Comparison of ENCODE assay signal across 9 mouse cellular contexts in genomic region chr15:103364761-103365160, GRCm38 (mm10). TPM values are rescaled to one million over a fixed set of nuclear protein-coding genes. Genes with fewer than 3 reads are reported as not detected.
DNase-seq lines count a peak whose midpoint lies in the region; ATAC-seq and TF ChIP-seq lines count a peak whose summit lies in the region.
"Had no signal": no experiment of that assay in that cellular context is flagged by ENCODE, and none has a peak within 500 bp of the region (broad histone marks: within the 10 kb centered on the region; RNA-seq: fewer than 3 reads in every experiment).

No protein-coding gene starts in this region.

- H3K36me3 ChIP-seq in heart, postnatal 0 days (replicated peaks; ENCODE audit: control insufficient read depth, insufficient read depth, low read length) = no peaks in the 10 kb centered on the region
- H3K36me3 ChIP-seq in embryonic facial prominence, embryonic 11.5 days (replicated peaks; ENCODE audit: control insufficient read depth, insufficient read depth, low read depth, low read length) = no peaks in the 10 kb centered on the region
- no peaks in the 10 kb centered on the region for H3K36me3 ChIP-seq in intestine, postnatal 0 days (ENCODE audit: control insufficient read depth, insufficient read depth)
- H3K36me3 ChIP-seq in midbrain, embryonic 16.5 days (ENCODE audit: control insufficient read depth, insufficient read depth, low read length) = no peaks in the 10 kb centered on the region

- ATAC-seq in heart, postnatal 0 days (ENCODE audit: insufficient read depth, low read depth) = no peak
- no peak for ATAC-seq in embryonic facial prominence, embryonic 11.5 days (replicated peaks; ENCODE audit: insufficient number of reproducible peaks, low FRiP score, low TSS enrichment, low read depth)
- ATAC-seq in intestine, postnatal 0 days = no peak
- no peak for ATAC-seq in midbrain, embryonic 16.5 days
- ATAC-seq: Patski had no signal

- H3K4me3 ChIP-seq in heart, postnatal 0 days (ENCODE audit: low read depth, low read length) = peak overlapping the region; percentile 94
- H3K4me3 ChIP-seq in embryonic facial prominence, embryonic 11.5 days (ENCODE audit: low read depth, low read length) = peak overlapping the region; percentile 91
- peak overlapping the region; percentile 73 for H3K4me3 ChIP-seq in intestine, postnatal 0 days (ENCODE audit: low read depth, low read length)
- H3K4me3 ChIP-seq in midbrain, embryonic 16.5 days (ENCODE audit: low read depth, low read length) = no peak overlapping the region

- no peak for TF ChIP-seq CTCF in heart, postnatal 0 days (IDR thresholded peaks at IDR 0.05; ENCODE audit: low read depth)
- TF ChIP-seq CTCF in intestine, postnatal 0 days (IDR thresholded peaks at IDR 0.05; ENCODE audit: low read depth) = no peak

- H3K27me3 ChIP-seq in heart, postnatal 0 days (ENCODE audit: control insufficient read depth, insufficient read depth, low read length) = no peaks in the 10 kb centered on the region
- H3K27me3 ChIP-seq in embryonic facial prominence, embryonic 11.5 days (ENCODE audit: control insufficient read depth, insufficient read depth, low read length) = no peaks in the 10 kb centered on the region
- no peaks in the 10 kb centered on the region; the same call in 1 of the 2 replicates for H3K27me3 ChIP-seq in intestine, postnatal 0 days (replicated peaks; ENCODE audit: control insufficient read depth, insufficient read depth, low read length)
- peaks cover 3% of the 10 kb centered on the region; the same call in 1 of the 2 replicates for H3K27me3 ChIP-seq in midbrain, embryonic 16.5 days (ENCODE audit: control insufficient read depth, insufficient read depth, low read depth, low read length)
- H3K27me3 ChIP-seq: Patski had no signal

- H3K4me1 ChIP-seq in heart, postnatal 0 days (ENCODE audit: control insufficient read depth, insufficient read depth) = peaks cover 45% of the 10 kb centered on the region
- peaks cover 7% of the 10 kb centered on the region; the same call in 1 of the 2 replicates for H3K4me1 ChIP-seq in embryonic facial prominence, embryonic 11.5 days (ENCODE audit: control insufficient read depth, insufficient read depth, low read length)
- H3K4me1 ChIP-seq in intestine, postnatal 0 days (replicated peaks; ENCODE audit: control insufficient read depth, insufficient read depth, low read length) = no peaks in the 10 kb centered on the region
- peaks cover 12% of the 10 kb centered on the region for H3K4me1 ChIP-seq in midbrain, embryonic 16.5 days (ENCODE audit: control insufficient read depth, insufficient read depth, low read length)

- peak overlapping the region; percentile 95 for H3K27ac ChIP-seq in heart, postnatal 0 days (ENCODE audit: low read depth)
- no peak overlapping the region for H3K27ac ChIP-seq in embryonic facial prominence, embryonic 11.5 days (replicated peaks; ENCODE audit: low read depth, low read length)
- no peak overlapping the region for H3K27ac ChIP-seq in intestine, postnatal 0 days (ENCODE audit: low read depth, low read length)
- no peak overlapping the region for H3K27ac ChIP-seq in midbrain, embryonic 16.5 days (ENCODE audit: low read length)

- peak overlapping the region; percentile 100 for H3K9ac ChIP-seq in heart, postnatal 0 days (replicated peaks; ENCODE audit: low read depth, low read length)
- H3K9ac ChIP-seq in embryonic facial prominence, embryonic 11.5 days (replicated peaks; ENCODE audit: low read length) = peak overlapping the region; percentile 93; the same call in 1 of the 2 replicates
- no peak overlapping the region for H3K9ac ChIP-seq in intestine, postnatal 0 days (ENCODE audit: low read depth, low read length)
- no peak overlapping the region for H3K9ac ChIP-seq in midbrain, embryonic 16.5 days (ENCODE audit: low read depth, low read length)

- DNase-seq in heart, postnatal 0 days (ENCODE audit: low spot score) = no peak
- no peak for DNase-seq in heart, postnatal 14 days
- DNase-seq in embryonic facial prominence, embryonic 11.5 days (ENCODE audit: low spot score) = no peak
- no peak for DNase-seq in cerebellum, postnatal 25 days
- no peak for DNase-seq in embryo, embryonic 9.5 days (ENCODE audit: extremely low spot score)
- DNase-seq in embryo, embryonic 11 days = no peak

- H3K9me3 ChIP-seq in heart, postnatal 0 days (replicated peaks; ENCODE audit: control insufficient read depth, low read length) = no peaks in the 10 kb centered on the region
- H3K9me3 ChIP-seq in embryonic facial prominence, embryonic 11.5 days (replicated peaks; ENCODE audit: control insufficient read depth, low read length) = no peaks in the 10 kb centered on the region
- H3K9me3 ChIP-seq in intestine, postnatal 0 days (ENCODE audit: control insufficient read depth) = no peaks in the 10 kb centered on the region
- no peaks in the 10 kb centered on the region for H3K9me3 ChIP-seq in midbrain, embryonic 16.5 days (replicated peaks; ENCODE audit: control insufficient read depth, low read length, poor library complexity, severe bottlenecking)

- no peak for TF ChIP-seq EP300 in heart, postnatal 0 days (IDR thresholded peaks at IDR 0.05; ENCODE audit: low read depth)

- 11% methylated on average over 4 of the region's 4 CpGs for WGBS in heart, postnatal 0 days
- WGBS in embryonic facial prominence, embryonic 11.5 days = 54% methylated on average over 4 of the region's 4 CpGs
- 47% methylated on average over 4 of the region's 4 CpGs for WGBS in intestine, postnatal 0 days
- 58% methylated on average over 4 of the region's 4 CpGs for WGBS in midbrain, embryonic 16.5 days

- H3K4me2 ChIP-seq in heart, postnatal 0 days (ENCODE audit: low read depth, low read length) = peak overlapping the region; percentile 83
- peak overlapping the region; percentile 86 for H3K4me2 ChIP-seq in embryonic facial prominence, embryonic 11.5 days (ENCODE audit: low read depth, low read length)
- H3K4me2 ChIP-seq in intestine, postnatal 0 days (replicated peaks; ENCODE audit: low read depth) = peak overlapping the region; percentile 91
- H3K4me2 ChIP-seq in midbrain, embryonic 16.5 days (ENCODE audit: low read length) = peak overlapping the region; percentile 94; the same call in 1 of the 2 replicates

- intact Hi-C loops in heart, postnatal 14 days (cut with DNase I) = no loop called here

RNA-seq across cellular contexts. Expression of gene Itga5, which starts 1.8 kb away (rescaled TPM):
- 83.3 and 85.4 TPM in 2 replicates for total RNA-seq in heart, postnatal 0 days (2014; rRNA removed; ENCODE audit: low replicate concordance)
- polyA plus RNA-seq in heart, postnatal 0 days (2015; fragmentation: Nextera tagmentation; extraction: Ambion mirVana) = 44.3 and 47.5 TPM in 2 replicates
- total RNA-seq in heart, postnatal 14 days (2021) = 10 to 100 TPM; 61.1 to 70.4 TPM
- polyA plus RNA-seq in embryonic facial prominence, embryonic 11.5 days (2014; fragmentation: Nextera tagmentation; extraction: Ambion mirVana) = 24.6 and 29.6 TPM in 2 replicates
- 25.0 and 25.8 TPM in 2 replicates for polyA plus RNA-seq in intestine, postnatal 0 days (2015; fragmentation: Nextera tagmentation; extraction: Ambion mirVana)
- polyA plus RNA-seq in midbrain, embryonic 16.5 days (2015; fragmentation: Nextera tagmentation; extraction: Ambion mirVana) = 5.8 and 7.4 TPM in 2 replicates

RNA-seq across cellular contexts. Expression of gene Zfp385a, which starts 24.9 kb away (rescaled TPM):
- 5.4 and 7.9 TPM in 2 replicates for total RNA-seq in heart, postnatal 0 days (2014; rRNA removed; ENCODE audit: low replicate concordance)
- polyA plus RNA-seq in heart, postnatal 0 days (2015; fragmentation: Nextera tagmentation; extraction: Ambion mirVana) = 4.5 and 5.5 TPM in 2 replicates
- 10 to 100 TPM; 16.6 to 18.4 TPM for total RNA-seq in heart, postnatal 14 days (2021)
- polyA plus RNA-seq in embryonic facial prominence, embryonic 11.5 days (2014; fragmentation: Nextera tagmentation; extraction: Ambion mirVana) = 12.2 and 16.6 TPM in 2 replicates
- polyA plus RNA-seq in intestine, postnatal 0 days (2015; fragmentation: Nextera tagmentation; extraction: Ambion mirVana) = 2.9 and 3.1 TPM in 2 replicates
- 20.1 and 22.7 TPM in 2 replicates for polyA plus RNA-seq in midbrain, embryonic 16.5 days (2015; fragmentation: Nextera tagmentation; extraction: Ambion mirVana)

RNA-seq across cellular contexts. Expression of gene Gpr84, which starts 54.3 kb away (rescaled TPM):
- not detected in 2 replicates for total RNA-seq in heart, postnatal 0 days (2014; rRNA removed; ENCODE audit: low replicate concordance)
- polyA plus RNA-seq in heart, postnatal 0 days (2015; fragmentation: Nextera tagmentation; extraction: Ambion mirVana) = 0.10 TPM in 1 of 2 replicates, not detected in the other
- not detected for total RNA-seq in heart, postnatal 14 days (2021)
- not detected in 2 replicates for polyA plus RNA-seq in embryonic facial prominence, embryonic 11.5 days (2014; fragmentation: Nextera tagmentation; extraction: Ambion mirVana)
- not detected in 2 replicates for polyA plus RNA-seq in intestine, postnatal 0 days (2015; fragmentation: Nextera tagmentation; extraction: Ambion mirVana)
- 0.40 and 0.64 TPM in 2 replicates for polyA plus RNA-seq in midbrain, embryonic 16.5 days (2015; fragmentation: Nextera tagmentation; extraction: Ambion mirVana)
- polyA plus RNA-seq: Patski had no signal

Comparison
In these comparisons a context has a peak if more than half of its experiments do, and no peak if none do; other contexts are left out.
1. H3K9ac ChIP-seq: peak in heart, postnatal 0 days (single experiment) and embryonic facial prominence, embryonic 11.5 days (single experiment); none in intestine, postnatal 0 days (single experiment) and midbrain, embryonic 16.5 days (single experiment).
2. Peak in every context shown above with its lines, with median percentiles within 50 percentile points of each other: H3K4me2 ChIP-seq.